Mouse (Mus musculus) MEL (cell line): Measurements from ENCODE around the gene Tango2. TPM values are rescaled to one million over a fixed set of nuclear protein-coding genes. Genes with fewer than 3 reads are reported as not detected.

ENCODE experiments used
- DNase-seq: peaks from one replicate; pipeline ENCODE4 v3.0.0; 2011; ENCODE audit warnings: low read depth, low spot score
- H3K27ac ChIP-seq: 2 replicates; pipeline ENCODE4 v1.5.1; 2012; ENCODE audit warnings: low read depth, mild to moderate bottlenecking, control low read depth, low read length, moderate library complexity; ENCODE audit not compliant: control insufficient read depth
- H3K27me3 ChIP-seq, 2 experiments: fragments of 150-350 bp in 1 of 2; sonication (generic) in 1 of 2; 2 replicates each; pipeline ENCODE4 v1.6.1; 2012; ENCODE audit warnings: low read length in 2 of 2, mild to moderate bottlenecking in 2 of 2, improper control_type of control experiment in 1 of 2, moderate library complexity in 1 of 2; ENCODE audit not compliant: insufficient read depth in 2 of 2, control insufficient read depth in 1 of 2
- H3K36me3 ChIP-seq, 2 experiments: 2 replicates each; pipeline ENCODE4 v1.6.1; 2012 to 2014; ENCODE audit warnings: low read length in 2 of 2, improper control_type of control experiment in 1 of 2, inconsistent platforms in 1 of 2, mild to moderate bottlenecking in 1 of 2; ENCODE audit not compliant: insufficient read depth in 2 of 2, control insufficient read depth in 1 of 2
- H3K4me1 ChIP-seq, 2 experiments: fragments of 150-350 bp in 1 of 2; sonication (generic) in 1 of 2; 2 replicates each; pipeline ENCODE4 v1.6.1; 2012; ENCODE audit warnings: low read length in 2 of 2, improper control_type of control experiment in 1 of 2, mild to moderate bottlenecking in 1 of 2; ENCODE audit not compliant: insufficient read depth in 2 of 2, control insufficient read depth in 1 of 2
- H3K4me3 ChIP-seq, 2 experiments: fragments of 150-350 bp in 1 of 2; sonication (generic) in 1 of 2; 2 replicates each; pipeline ENCODE4 v1.5.1; 2012; ENCODE audit warnings: low read depth in 2 of 2, low read length in 2 of 2, mild to moderate bottlenecking in 2 of 2, moderate library complexity in 2 of 2, control low read depth in 1 of 2, improper control_type of control experiment in 1 of 2; ENCODE audit not compliant: control insufficient read depth in 1 of 2, insufficient read depth in 1 of 2
- H3K79me2 ChIP-seq: 2 replicates; pipeline ENCODE4 v1.6.1; 2012; ENCODE audit warnings: mild to moderate bottlenecking, low read length, moderate library complexity; ENCODE audit not compliant: control insufficient read depth, poor library complexity, insufficient read depth
- H3K9ac ChIP-seq: 2 replicates; pipeline ENCODE4 v1.6.1; 2012; ENCODE audit warnings: low read depth, mild to moderate bottlenecking, control low read depth, low read length, moderate library complexity; ENCODE audit not compliant: control insufficient read depth, poor library complexity, severe bottlenecking
- H3K9me3 ChIP-seq: fragments of 150-350 bp; sonication (generic); replicated peaks from 2 replicates; pipeline ENCODE4 v1.6.1; 2012; ENCODE audit warnings: mild to moderate bottlenecking, low read length, improper control_type of control experiment, moderate library complexity; ENCODE audit not compliant: insufficient read depth
- CHD2 ChIP-seq: IDR thresholded peaks from 2 replicates; pipeline ENCODE4 v1.6.1; 2011; ENCODE audit warnings: low read length, improper control_type of control experiment
- E2F4 ChIP-seq: IDR thresholded peaks from 2 replicates; pipeline ENCODE4 v1.6.1; 2011; ENCODE audit warnings: low read depth, low read length, improper control_type of control experiment, borderline replicate concordance
- ELF1 ChIP-seq: IDR thresholded peaks from 2 replicates; pipeline ENCODE4 v1.6.1; 2014; ENCODE audit warnings: low read depth, mild to moderate bottlenecking, inconsistent platforms, low read length, improper control_type of control experiment, moderate library complexity
- EP300 ChIP-seq, 2 experiments: IDR thresholded peaks; 2 replicates each; pipeline ENCODE4 v1.6.1; 2011; ENCODE audit warnings: improper control_type of control experiment in 2 of 2, low read length in 2 of 2, low read depth in 1 of 2, mild to moderate bottlenecking in 1 of 2
- GATA1 ChIP-seq: IDR thresholded peaks from 2 replicates; pipeline ENCODE4 v1.6.1; 2011; ENCODE audit warnings: low read depth, low read length, improper control_type of control experiment
- HCFC1 ChIP-seq: IDR thresholded peaks from 2 replicates; pipeline ENCODE4 v1.6.1; 2012; ENCODE audit warnings: low read depth, mild to moderate bottlenecking, inconsistent platforms, low read length, improper control_type of control experiment, moderate library complexity
- KAT2A ChIP-seq: conservative IDR thresholded peaks from 2 replicates; pipeline ENCODE4 v1.6.1; 2012; ENCODE audit warnings: low read depth, low read length, improper control_type of control experiment, inconsistent platforms
- MAX ChIP-seq: IDR thresholded peaks from 2 replicates; pipeline ENCODE4 v1.6.1; 2011; ENCODE audit warnings: low read length, improper control_type of control experiment
- MAZ ChIP-seq: IDR thresholded peaks from 2 replicates; pipeline ENCODE4 v1.6.1; 2012; ENCODE audit warnings: low read depth, mild to moderate bottlenecking, inconsistent platforms, low read length, improper control_type of control experiment
- MXI1 ChIP-seq: IDR thresholded peaks from 2 replicates; pipeline ENCODE4 v1.6.1; 2011; ENCODE audit warnings: mild to moderate bottlenecking, low read depth, low read length, improper control_type of control experiment
- NELFE ChIP-seq: IDR thresholded peaks from 2 replicates; pipeline ENCODE4 v1.6.1; 2011; ENCODE audit warnings: low read depth, low read length, improper control_type of control experiment
- NRF1 ChIP-seq: IDR thresholded peaks from 2 replicates; pipeline ENCODE4 v1.6.1; 2014; ENCODE audit warnings: low read depth, mild to moderate bottlenecking, inconsistent platforms, low read length, improper control_type of control experiment, moderate library complexity; ENCODE audit not compliant: poor library complexity, insufficient read depth, severe bottlenecking
- POLR2A ChIP-seq, 2 experiments: IDR thresholded peaks; 2 replicates each; pipeline ENCODE4 v1.6.1; 2011 to 2012; ENCODE audit warnings: low read length in 2 of 2, mild to moderate bottlenecking in 2 of 2, control low read depth in 1 of 2, improper control_type of control experiment in 1 of 2, low read depth in 1 of 2, moderate library complexity in 1 of 2; ENCODE audit not compliant: control insufficient read depth in 1 of 2, insufficient read depth in 1 of 2, poor library complexity in 1 of 2
- POLR2AphosphoS2 ChIP-seq: IDR thresholded peaks from 2 replicates; pipeline ENCODE4 v1.6.1; 2011; ENCODE audit warnings: low read length, improper control_type of control experiment
- RCOR1 ChIP-seq: IDR thresholded peaks from 2 replicates; pipeline ENCODE4 v1.6.1; 2012; ENCODE audit warnings: low read depth, mild to moderate bottlenecking, inconsistent platforms, low read length, improper control_type of control experiment
- SIN3A ChIP-seq: IDR thresholded peaks from 2 replicates; pipeline ENCODE4 v1.6.1; 2012; ENCODE audit warnings: low read length, improper control_type of control experiment, inconsistent platforms
- TBP ChIP-seq: IDR thresholded peaks from 2 replicates; pipeline ENCODE4 v1.8.0; 2011; ENCODE audit warnings: low read depth, low read length, improper control_type of control experiment
- TCF12 ChIP-seq: IDR thresholded peaks from 2 replicates; pipeline ENCODE4 v1.6.1; 2014; ENCODE audit warnings: low read depth, mild to moderate bottlenecking, inconsistent platforms, low read length, improper control_type of control experiment, moderate library complexity
- UBTF ChIP-seq: IDR thresholded peaks from 2 replicates; pipeline ENCODE4 v1.6.1; 2012; ENCODE audit warnings: low read depth, mild to moderate bottlenecking, inconsistent platforms, low read length, improper control_type of control experiment, moderate library complexity, borderline replicate concordance; ENCODE audit not compliant: insufficient read depth
- USF1 ChIP-seq: IDR thresholded peaks from 2 replicates; pipeline ENCODE4 v1.6.1; 2014; ENCODE audit warnings: low read depth, mild to moderate bottlenecking, inconsistent platforms, low read length, improper control_type of control experiment, moderate library complexity
- ZC3H11A ChIP-seq: IDR thresholded peaks from 2 replicates; pipeline ENCODE4 v1.6.1; 2012; ENCODE audit warnings: low read depth, mild to moderate bottlenecking, inconsistent platforms, low read length, improper control_type of control experiment
- ZMIZ1 ChIP-seq: IDR thresholded peaks from 2 replicates; pipeline ENCODE4 v1.6.1; 2012; ENCODE audit warnings: low read depth, mild to moderate bottlenecking, inconsistent platforms, low read length, improper control_type of control experiment, moderate library complexity
- polyA plus RNA-seq, 2 experiments: library from polyadenylated mRNA; stranded (reverse) in 1 of 2; unstranded in 1 of 2; fragments of >175 nt in 1 of 2; fragments of >200 nt in 1 of 2; gene quantifications; 2 replicates each; pipeline versions ENCODE4 v1.2.1 to v1.2.4; 2012; ENCODE audit warnings: low replicate concordance in 2 of 2, low read depth in 1 of 2; ENCODE audit not compliant: insufficient read length in 2 of 2, insufficient read depth in 1 of 2, missing spikeins in 1 of 2
- total RNA-seq: library from RNA; depleted of rRNA; stranded (reverse); fragments of 300-350 nt; gene quantifications from 2 replicates; pipeline ENCODE4 v1.2.3, GENCODE M21; 2012

Gene Tango2
- total and polyA plus RNA-seq, 3 experiments, result 55.9 to 98.3 TPM; not detected in 1

DNA sequence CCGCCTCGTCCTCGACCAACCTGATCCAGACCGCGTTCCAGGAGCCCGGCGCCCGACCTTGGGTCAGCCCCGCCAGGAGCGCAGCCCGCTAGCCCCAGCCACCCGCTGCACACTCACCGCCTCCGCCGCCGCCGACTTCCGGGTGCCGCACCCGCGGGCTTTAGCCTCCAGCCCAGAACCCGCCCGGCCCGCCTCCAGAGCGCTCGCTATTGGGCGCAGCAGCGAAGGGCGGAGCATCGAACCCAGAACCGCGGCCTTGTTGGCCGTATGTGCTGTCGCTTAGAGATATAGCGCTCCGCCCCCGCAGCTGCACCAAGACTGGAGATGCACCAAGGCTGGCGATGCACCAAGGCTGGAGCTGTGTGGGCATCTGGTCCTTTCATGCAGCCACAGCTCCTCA lies 4.1 kb downstream of the Tango2 start:
- peaks cover 0 to 23% of the 10 kb centered on the region in 2 experiments; a peak in 2 of 4 replicates for H3K36me3 ChIP-seq
- H3K4me3 ChIP-seq, result peak overlapping the region; percentile 80 to 92
- DNase-seq, result peak; percentile 97
- H3K9ac ChIP-seq, result peak overlapping the region; percentile 86
- peak overlapping the region; percentile 88 for H3K27ac ChIP-seq
- H3K4me1 ChIP-seq, result peaks cover 9 to 15% of the 10 kb centered on the region in 2 experiments
- no peaks in the 10 kb centered on the region for H3K9me3 ChIP-seq
- H3K79me2 ChIP-seq, result peaks cover 17% of the 10 kb centered on the region
- H3K27me3 ChIP-seq, result no peaks in the 10 kb centered on the region
- peak; percentile 85 for TF ChIP-seq MXI1
- no peak for TF ChIP-seq ZC3H11A
- peak; percentile 72; the same call in 1 of the 2 replicates for TF ChIP-seq MAZ
- TF ChIP-seq POLR2AphosphoS2, result peak; percentile 86; the same call in 1 of the 2 replicates
- TF ChIP-seq GATA1, result no peak; the same call in 1 of the 2 replicates
- peak; percentile 99 for TF ChIP-seq ELF1
- no peak for TF ChIP-seq USF1
- peak; percentile 87 for TF ChIP-seq TBP
- peak; percentile 22; the same call in 1 of the 2 replicates for TF ChIP-seq NRF1
- peak in 1 of 2 experiments; percentile 30; a peak in 1 of 4 replicates for TF ChIP-seq EP300 (IDR thresholded peaks at IDR 0.05; ENCODE audit: low read depth in 1 of 2, low read length in 2 of 2)
- peak; percentile 23; the same call in 1 of the 2 replicates for TF ChIP-seq CHD2
- peak; percentile 80 for TF ChIP-seq SIN3A
- TF ChIP-seq ZMIZ1, result peak; percentile 60; the same call in 1 of the 2 replicates
- TF ChIP-seq POLR2A (IDR thresholded peaks at IDR 0.05; ENCODE audit: control insufficient read depth in 1 of 2, insufficient read depth in 1 of 2, low read depth in 1 of 2, low read length in 2 of 2, poor library complexity in 1 of 2), result peak; percentile 71 to 88
- no peak for TF ChIP-seq MAX
- no peak for TF ChIP-seq UBTF
- peak; percentile 95 for TF ChIP-seq NELFE
- TF ChIP-seq TCF12, result peak; percentile 66
- TF ChIP-seq HCFC1, result peak; percentile 69
- 0 out of 2 replicates have a peak, but pooled peaks have one; percentile 8 for TF ChIP-seq RCOR1
- TF ChIP-seq KAT2A, result no peak
- no peak for TF ChIP-seq E2F4
